Mouse (Mus musculus) heart, postnatal 4 days (tissue): ENCODE measurements around the gene 9330182O14Rik. TPM values are rescaled to one million over a fixed set of nuclear protein-coding genes. Genes with fewer than 3 reads are reported as not detected.

ENCODE experiments used
- DNase-seq: peaks from one replicate; pipeline ENCODE4 v3.0.0; 2021
- total RNA-seq, 2 experiments: library from RNA; stranded (reverse); gene quantifications; 2 replicates each; pipeline ENCODE4 v1.2.3; 2021

9330182O14Rik gene
- not detected for total RNA-seq

- no peak for DNase-seq
These were observed at the start of gene 9330182O14Rik for GRCm38 (mm10) chr15:40134152-40134792. Gene 9330182O14Rik (plus strand): TSS chr15:40134365.

DNA sequence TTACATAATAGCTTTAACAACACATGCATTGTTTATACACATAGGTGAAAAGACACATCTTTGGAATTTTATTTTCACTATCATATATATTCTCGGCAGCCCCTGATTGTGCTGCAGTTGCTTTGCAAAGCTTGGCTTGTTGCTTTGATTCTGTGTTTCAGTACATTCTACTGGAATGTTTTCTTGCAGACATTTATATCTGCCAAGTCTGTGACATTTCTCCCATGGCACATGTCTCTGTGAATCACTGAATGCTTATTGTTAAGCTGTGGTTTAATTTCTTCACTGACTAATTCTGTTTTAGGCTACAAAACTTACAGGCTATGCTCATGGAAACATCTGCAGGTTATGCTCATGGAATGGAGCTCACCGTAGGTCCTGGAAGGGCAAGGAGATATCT is 30.9 kb upstream of the 9330182O14Rik start:
- DNase-seq: no peak

DNA sequence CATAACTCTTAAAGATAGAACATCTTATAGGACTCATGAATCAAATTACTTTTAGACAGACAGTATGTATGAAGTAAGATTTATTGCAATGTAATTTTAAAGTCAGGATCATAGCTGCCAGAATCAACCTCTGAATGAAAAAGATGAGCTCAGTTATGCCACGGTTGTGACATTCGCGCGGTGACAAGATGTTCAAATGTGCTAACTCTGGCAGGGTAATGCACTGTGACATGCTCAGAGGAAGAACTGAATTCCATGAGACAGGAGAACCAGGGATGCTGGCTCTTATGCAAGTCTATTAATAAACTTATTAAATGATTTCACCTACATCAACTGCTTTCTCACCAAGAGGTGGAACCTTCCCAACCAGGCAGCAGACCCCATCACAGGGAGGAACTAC is 28.5 kb upstream of the 9330182O14Rik start:
- no peak for DNase-seq

DNA sequence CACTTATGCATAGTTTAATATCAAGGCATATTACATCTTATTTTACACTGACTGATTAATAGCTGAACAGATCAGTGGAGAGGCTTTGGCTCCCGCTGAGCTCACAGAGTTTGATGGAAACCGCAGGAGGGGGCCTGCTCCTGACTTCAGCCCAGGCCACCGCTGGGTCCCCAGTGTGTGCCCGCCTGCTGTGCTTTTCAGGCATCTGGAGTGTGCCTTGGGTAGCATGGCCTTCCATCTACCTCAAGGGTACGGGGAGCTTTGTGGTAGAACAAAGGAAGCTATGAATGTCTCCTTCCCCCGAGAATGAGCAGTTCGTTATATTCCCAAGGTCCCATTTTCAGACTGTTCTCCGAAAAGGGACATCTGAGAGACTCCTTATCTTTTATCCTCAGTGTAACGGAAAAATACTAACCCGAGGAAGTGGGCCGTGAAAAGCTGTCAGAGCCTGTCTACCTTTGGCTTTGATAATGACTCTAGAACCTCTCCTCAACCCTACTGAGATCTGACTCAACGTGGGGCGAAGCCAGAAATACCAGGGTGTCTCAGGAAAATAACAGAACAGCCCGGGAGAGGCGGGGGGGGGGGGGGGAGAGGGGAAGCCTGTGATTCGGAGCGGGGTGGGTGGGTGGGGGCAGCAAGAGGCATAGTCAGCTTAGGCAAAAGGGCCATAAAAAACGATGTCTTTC is 20.1 kb upstream of the 9330182O14Rik start:
- no peak for DNase-seq

GRCm38 (mm10) chr15:40114600-40115271 is 19.4 kb upstream of the 9330182O14Rik start:
- DNase-seq: no peak

DNA sequence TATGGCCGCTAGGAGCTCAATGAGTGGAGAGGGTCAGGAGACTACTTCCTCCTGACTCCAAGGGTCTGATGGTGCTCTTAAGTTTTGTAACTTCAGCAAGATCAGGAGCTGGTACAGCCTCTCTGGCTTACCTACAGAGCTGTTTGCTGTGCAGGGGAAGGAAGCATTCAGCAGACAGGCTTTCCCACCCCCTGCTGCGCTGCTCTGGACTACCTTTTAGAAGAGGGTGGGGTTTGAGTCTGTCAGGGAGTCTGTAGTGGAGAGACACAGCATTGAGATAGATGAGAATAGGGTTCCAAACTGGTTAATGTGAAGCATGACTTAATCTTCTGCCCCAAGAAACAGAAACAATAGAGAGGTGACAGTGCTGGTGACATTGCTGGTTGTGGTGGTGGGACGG is 17.8 kb upstream of the 9330182O14Rik start:
- DNase-seq: no peak

DNA sequence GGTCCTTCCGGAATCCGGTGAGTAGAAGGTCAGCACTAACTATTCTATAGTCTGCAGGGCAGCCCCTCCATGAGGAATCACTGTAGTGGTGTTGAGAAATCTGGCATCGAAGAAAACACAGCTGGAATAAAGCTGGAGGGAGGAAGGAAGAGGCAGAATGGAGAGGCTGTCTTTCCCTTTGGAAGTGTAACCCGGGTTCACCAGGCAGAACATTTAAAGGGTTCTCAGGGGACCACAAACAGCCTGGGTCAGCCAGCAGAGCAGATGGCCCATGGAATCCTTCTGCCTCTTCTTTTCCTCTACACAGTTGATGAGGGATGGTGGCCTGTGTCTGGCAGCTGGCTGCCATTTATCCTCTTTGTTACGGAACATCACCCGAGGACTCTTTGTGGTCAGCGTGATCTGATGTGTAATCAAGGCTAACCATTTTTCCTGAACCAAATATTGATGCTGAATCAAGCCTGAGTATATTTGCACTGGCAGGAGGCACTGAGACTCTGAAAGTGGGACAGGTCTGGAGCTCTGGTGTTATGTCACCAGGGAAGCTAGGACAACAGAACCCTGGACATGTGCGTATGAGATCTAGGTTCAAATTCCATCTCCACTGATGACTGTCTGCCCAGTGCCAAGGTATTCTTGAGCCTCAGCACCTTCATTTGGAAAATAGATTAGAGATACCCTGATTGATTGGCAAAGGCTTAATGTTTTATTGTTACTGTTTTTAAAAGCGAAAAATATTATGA is 9.8 kb upstream of the 9330182O14Rik start:
- DNase-seq: peak; percentile 14

DNA sequence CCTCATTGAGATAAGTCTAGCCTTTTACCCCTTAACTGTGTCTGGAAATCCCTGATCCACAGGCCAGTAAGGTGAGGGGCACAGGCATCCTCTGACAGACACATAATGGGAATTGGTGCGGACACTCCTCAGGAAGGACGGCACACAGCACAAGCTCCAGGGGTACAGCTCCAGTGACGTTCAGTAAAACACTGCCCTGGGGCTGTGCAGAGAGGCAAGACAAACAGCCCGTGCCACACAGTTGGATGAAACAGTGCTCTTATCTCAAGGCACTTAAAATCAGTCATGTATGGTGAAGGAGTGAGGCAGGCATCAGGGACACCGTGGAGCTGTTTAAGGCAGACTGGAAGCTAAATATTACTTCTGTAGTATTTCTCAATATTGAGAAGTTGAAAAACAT is 4.7 kb upstream of the 9330182O14Rik start:
- no peak for DNase-seq

DNA sequence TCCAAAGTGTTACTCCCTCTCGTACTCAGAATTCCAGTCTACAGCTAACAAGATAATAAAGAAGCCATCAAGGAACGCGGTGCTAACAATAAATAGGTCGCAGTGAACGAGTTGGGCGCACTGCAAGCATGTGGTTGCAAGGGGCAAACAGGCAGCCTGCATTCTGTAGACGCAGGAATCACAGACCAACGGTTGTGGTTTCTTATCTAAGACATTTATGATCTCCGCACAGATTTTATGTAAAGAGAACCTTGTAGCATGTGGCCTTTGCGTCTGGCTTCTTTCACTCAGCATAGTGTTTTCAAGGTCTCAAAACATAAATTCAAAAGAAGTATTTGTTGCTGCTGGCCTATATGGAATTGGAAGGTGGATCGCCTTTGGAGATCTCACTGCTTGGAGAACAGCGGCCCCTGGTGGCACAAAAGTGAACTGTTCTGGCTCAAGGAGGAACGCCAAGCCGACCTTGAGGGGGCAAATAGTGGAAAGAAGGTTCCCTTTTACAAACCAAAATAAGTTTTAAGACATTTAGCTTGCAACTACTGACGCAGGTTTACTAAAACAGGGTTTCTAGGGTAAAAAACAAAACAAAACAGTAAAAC is 3.2 kb upstream of the 9330182O14Rik start:
- peak; percentile 89 for DNase-seq

DNA sequence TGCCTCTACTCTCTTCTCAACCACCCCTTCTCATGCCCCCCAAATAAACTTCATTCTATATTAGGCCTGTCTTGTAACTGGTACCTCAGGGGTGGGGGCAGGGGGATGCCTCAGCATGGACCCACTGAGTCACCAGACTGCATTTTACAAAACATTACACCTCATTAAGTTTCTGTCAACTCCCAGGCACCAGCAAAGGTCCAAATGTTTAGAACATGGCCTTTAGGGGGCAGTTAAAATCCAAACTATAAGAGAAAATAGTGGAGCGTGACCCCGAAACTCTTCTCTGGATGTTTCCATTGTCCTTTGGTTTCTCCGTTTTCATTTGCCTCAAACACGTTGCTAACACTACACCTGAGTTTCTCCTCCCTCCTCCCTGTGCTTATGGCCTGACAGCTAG is 1.8 kb upstream of the 9330182O14Rik start:
- no peak for DNase-seq

- peak; percentile 38 for DNase-seq
These were observed 10.1 kb downstream of the 9330182O14Rik start for GRCm38 (mm10) chr15:40144221-40144620.

- DNase-seq: no peak
These were observed 23.5 kb downstream of the 9330182O14Rik start for GRCm38 (mm10) chr15:40157683-40158082.

DNA sequence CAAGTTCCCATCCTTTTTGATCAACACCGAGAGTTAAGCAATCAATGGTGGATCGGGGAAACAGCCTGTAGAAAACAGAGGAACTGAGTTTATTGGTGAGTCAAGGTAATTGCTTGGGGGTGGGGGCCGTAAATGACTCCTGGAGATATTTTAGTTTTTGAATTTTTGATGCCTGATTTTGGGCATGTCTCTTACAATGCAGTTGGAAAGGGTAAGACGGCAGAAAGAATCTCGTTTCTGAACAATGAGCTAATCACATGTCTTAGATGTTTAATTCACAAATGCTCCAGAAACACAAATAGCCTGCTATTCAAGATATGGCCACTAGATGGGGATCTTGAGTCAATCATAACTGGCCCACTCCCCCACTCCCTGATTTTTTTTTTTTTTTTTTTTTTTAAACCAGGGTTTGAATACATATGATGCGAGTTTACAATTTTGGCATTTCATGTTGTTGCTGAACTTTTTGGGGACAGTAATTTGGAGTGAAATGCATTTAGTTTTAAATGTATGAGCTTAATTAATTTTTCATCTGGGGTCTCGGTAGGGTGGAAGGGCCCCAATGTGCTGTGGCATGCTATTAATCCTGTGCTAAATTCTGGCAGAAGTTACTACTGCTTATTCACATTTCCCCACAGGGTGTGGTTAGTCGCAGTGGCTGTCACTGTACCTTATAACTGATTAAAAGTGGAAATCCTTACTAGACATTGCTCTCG is 32.6 kb downstream of the 9330182O14Rik start:
- DNase-seq: peak; percentile 68

DNA sequence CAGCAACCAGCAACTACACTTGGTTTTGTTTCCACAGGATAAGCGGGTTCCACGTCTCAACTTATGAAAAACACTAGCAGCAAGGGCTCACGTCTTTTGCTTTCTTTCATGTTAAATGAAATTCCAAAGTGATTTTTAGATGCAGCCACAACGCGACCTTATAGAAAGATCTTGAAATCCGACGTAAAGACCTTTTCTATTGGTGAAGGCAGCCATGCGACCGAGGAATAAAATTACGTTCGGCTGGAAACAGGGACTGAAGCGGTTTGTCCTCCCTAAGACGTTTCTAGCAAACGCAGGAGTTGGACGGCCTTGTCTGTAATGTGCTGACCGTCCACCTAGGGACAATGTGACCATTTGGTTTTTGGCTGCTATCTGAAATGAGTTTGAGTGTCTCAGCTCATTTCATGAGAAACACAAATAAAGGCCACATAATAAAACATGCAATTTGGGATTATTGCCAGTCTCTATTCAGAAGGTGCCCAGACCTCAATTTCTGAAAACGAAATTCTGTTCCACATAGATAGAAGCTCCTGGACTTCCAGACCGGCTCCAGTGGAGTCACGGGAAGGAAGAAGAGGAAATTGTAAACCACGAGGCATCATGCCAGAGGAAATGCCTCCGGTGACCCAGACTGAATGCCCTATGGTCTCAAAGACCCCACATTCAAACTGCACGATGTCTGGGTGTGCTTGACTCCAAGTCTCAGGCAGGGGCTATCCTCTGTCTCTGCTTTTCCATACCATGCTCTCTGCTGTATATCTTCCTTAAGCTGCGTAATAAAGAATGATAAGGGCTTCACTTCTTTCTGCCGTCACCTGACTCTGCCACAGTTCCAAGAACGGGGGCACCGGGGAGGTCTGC is 33.3 kb downstream of the 9330182O14Rik start:
- peak; percentile 13 for DNase-seq

- peak; percentile 25 for DNase-seq
These were observed 34.0 kb downstream of the 9330182O14Rik start for GRCm38 (mm10) chr15:40168140-40168688.

- no peak for DNase-seq
These were observed 34.9 kb downstream of the 9330182O14Rik start for GRCm38 (mm10) chr15:40169061-40169460.

GRCm38 (mm10) chr15:40169705-40170104 is 35.5 kb downstream of the 9330182O14Rik start:
- no peak for DNase-seq

DNA sequence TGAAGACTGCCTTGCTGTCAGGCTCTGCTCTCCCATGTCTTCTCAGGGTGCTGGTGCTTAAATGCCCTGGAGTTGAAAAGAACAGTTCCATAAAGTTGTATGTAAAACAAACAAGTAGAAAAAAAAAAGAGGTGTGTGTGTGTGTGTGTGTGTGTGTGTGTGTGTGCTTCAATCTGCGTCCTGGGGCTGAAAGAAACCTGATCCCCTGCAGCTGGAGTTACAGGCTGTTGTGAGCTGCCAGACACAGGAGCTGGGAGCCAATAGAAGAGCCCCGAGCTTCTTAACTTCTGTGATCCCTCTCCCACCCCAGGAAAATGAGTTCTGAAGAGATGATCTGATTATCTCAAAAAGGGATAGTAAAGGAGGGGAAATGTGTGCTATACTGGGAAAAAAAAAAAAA is 45.3 kb downstream of the 9330182O14Rik start:
- DNase-seq: no peak

DNA sequence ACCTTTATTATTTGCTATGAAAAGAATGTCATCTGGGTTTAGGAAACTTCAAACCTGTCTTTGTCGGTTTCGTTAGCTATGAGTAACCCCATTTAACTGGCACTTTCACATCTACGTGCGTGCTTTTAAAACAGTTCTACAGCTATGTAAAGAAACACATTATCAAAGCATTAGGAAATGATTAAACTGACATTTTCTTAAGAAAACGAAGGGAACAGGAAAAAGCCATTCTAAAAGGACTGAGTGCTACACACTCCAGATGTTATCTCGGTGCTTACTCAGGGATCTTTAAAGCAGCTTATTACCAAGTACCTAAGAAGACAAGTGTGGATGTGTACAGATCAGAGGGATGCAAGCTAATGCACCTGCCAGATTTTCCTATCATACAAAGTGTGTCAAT is 52.9 kb downstream of the 9330182O14Rik start:
- no peak for DNase-seq
